Mouse (Mus musculus): ENCODE measurements around the gene 4930558K02Rik. TPM values are rescaled to one million over a fixed set of nuclear protein-coding genes. Genes with fewer than 3 reads are reported as not detected.

4930558K02Rik gene
- 0.11 TPM in 1 of 2 replicates, not detected in the other for polyA plus RNA-seq (2012)

DNA sequence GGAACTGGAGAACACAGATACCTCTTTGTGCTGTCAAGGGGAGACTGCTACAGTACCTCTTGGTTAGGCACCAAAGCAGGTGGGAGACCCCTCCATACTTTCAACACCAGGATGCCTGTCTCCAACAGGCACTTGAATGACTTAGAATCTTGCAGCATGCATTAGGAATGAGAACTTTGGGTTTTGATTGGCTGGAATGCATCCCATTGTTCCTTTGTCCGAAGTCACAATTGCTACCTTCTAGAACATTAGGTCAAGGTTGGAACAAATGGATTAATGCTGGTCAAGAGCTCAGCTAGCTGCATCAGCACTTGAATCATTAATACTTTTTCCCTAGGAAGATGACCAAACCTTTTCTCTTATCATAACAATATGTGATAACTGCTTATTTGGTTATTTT is at the start of gene 4930558K02Rik:
4930558K02Rik (minus strand) TSS at position 101 of the 400 bp plus-strand sequence.
- TF ChIP-seq GATA1 (IDR thresholded peaks at IDR 0.05; ENCODE audit: low read length) = no peak

DNA sequence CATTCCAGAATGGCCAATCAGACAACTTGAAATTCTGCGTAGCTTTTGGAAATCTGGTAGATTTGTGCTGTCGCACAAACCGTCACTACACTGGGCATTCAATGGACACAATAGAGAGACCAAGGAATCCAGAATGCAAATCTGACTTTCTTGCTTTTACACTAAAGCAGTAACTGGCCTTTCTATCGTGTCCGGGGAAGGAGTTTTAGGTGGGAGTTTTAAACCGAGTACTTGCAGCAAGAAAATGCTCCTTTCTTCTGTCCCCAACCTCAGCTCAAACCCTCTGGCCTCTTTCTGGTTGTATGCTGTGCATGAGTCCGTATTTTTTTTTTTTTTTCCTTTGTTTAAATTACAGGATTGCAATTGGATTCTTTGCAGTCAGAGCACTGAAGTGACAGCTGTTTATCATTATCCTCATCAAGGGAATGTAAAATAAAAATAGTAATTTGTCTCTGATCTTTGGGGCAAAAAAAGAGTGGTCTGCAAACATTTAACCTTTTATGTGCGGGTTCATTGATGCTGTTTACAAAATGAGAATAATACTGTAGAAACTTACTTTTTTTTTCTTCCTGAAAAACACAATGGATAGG is 44.3 kb upstream of the 4930558K02Rik start:
- TF ChIP-seq GATA1 (IDR thresholded peaks at IDR 0.05; ENCODE audit: low read length) = no peak

DNA sequence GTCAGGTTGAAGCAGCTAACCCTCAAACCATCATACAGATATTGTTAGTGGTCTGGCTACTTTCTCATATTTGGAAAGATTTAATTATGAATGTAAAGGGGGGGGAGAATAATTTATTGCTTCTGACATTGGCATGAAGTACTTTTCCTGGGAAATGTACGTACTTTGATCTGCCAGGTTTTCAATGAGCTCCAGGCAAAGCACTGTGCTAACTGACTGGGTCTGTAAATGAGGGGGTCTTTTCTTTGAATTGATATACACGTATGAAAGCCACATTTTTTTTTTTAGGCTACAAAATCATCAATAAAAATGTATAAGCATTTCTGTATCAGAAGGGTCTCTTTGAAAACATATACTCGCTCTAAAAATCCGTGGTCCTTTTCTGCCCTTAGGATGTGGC is 41.3 kb upstream of the 4930558K02Rik start:
- no peak for TF ChIP-seq GATA1 (IDR thresholded peaks at IDR 0.05; ENCODE audit: low read length)

DNA sequence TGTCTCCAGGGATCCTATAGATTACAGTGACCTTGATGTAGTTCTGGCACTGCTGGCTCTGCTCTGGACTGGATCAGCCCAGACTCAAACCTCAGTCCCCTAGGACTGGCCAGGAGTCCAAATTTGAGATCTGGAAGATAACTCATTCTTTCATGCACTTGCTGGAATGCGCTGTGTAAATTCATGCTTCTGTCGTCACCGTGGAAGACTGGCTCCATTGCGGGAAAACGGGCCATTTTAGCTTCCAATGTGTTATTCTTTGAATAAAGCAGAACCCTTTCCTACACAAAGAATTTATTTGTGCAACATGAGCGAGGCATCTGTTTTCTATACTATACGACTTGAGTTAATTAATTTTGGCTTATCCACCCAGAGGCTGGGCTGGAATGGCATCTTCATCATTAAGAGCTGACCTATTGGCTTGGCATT is 40.9 kb upstream of the 4930558K02Rik start:
- TF ChIP-seq GATA1 (IDR thresholded peaks at IDR 0.05; ENCODE audit: low read length) = no peak

DNA sequence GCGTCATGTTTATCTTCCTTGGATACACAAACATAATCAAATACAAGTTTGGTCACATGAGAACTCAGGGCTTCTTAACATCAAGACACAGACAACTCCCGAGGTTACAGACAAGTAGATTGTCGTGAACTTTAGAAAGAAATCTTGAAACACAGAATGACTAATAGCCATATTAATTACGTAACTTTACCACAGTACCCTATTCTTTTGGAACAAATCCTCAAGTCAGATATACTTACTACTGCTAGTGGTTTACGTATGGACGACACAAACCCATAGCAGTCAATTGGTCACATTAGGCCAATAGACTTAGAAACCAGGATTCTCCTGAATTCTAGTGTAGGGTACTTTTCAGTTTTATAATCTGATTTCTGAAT is 39.2 kb upstream of the 4930558K02Rik start:
- no peak for TF ChIP-seq GATA1 (IDR thresholded peaks at IDR 0.05; ENCODE audit: low read length)

DNA sequence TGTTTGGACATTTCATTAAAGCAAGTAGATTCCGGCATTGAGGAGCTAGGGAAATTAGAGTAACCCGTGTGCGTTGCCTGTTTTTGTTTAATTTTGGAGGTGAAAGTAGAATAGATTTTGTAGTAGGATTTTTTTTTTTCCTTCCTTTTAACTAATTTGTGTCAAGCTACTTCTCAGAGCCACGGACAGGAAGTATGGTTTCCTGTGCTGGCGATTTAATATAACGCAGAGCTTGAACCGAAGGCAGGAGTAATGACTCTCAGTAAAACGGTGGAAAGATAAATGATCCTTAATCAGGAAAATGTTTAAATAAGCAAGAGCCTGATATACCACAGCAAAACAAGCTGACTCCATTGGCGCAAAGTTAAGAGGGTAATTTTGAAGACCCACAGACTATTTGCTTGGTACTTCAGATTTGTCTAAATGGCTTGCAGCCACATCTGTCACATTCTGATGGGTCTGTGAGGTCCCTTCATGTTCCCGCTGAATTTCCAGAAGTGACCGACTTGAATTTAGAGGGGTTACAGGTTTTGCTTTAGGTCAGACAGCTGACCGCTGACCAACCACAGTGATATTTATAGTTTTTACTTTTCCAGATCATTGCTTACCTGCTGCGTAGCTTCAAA is 38.7 kb upstream of the 4930558K02Rik start:
- no peak for TF ChIP-seq GATA1 (IDR thresholded peaks at IDR 0.05; ENCODE audit: low read length)

DNA sequence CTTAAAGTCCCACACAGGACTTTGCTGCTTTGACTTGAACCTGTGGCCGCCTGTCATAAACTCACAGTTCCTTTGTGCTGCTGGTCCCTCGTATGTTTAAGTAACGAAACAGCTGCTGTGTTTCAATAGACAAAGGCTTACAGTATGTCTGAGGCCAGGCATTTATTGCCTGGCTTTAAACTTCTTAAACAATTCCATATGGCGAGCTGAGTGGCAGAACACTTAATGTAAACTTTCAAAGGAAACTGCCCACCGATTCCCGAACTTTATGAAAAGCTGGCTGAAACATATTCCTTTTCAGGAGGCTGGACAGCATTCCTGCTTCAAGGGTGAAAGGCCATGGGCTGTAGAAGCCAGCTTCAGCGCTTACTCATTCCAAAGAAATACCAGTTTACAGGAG is 37.5 kb upstream of the 4930558K02Rik start:
- no peak for TF ChIP-seq GATA1 (IDR thresholded peaks at IDR 0.05; ENCODE audit: low read length)

DNA sequence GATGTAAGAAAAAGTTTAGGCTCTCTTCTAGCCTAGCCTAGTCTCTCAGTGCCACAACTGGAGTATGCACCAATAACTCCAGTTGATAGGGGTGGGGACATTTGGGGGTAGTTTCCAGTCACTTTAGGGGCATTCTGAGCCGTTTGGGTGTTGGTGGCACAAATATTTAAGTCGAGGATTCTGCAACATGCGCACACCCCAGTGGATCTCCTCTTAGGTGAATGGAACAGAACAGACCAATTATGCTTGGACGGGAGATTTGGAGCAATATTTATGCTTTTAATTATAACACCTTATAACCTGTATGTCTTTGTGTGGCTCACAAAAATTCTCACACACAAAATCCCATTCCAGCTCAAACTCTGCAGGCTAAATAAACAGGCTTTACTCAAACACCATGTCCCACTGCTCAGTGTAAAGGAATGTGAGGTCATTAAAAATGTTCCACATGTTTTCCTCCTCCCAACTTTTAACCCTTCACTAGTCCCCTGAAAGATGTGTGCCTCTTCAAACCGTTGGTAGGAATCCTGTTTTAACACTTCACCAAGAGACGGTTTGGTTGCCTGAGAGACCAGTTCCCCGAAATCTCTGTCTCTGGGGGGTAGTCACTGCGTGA is 35.9 kb upstream of the 4930558K02Rik start:
- TF ChIP-seq GATA1 (IDR thresholded peaks at IDR 0.05; ENCODE audit: low read length) = no peak

DNA sequence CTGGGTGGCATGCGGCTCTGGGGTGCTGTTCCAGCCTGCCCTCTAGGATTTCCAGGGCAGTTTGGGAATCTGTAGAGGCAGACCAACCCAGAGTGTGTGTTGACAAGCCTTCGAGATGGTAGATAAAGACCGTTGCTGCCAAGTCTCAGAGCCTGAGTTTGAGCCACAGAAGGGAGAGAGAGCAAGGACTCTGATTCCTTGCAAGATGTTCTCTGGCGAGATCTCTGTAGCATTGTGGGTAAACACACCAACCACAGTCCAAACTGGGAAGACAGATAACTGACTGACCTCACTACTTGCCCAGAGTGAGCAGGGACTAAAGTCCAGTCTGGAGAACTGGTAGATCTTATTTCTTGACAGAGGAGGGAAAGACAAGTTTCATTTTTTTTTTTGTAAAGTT is 34.1 kb upstream of the 4930558K02Rik start:
- no peak for TF ChIP-seq GATA1 (IDR thresholded peaks at IDR 0.05; ENCODE audit: low read length)

DNA sequence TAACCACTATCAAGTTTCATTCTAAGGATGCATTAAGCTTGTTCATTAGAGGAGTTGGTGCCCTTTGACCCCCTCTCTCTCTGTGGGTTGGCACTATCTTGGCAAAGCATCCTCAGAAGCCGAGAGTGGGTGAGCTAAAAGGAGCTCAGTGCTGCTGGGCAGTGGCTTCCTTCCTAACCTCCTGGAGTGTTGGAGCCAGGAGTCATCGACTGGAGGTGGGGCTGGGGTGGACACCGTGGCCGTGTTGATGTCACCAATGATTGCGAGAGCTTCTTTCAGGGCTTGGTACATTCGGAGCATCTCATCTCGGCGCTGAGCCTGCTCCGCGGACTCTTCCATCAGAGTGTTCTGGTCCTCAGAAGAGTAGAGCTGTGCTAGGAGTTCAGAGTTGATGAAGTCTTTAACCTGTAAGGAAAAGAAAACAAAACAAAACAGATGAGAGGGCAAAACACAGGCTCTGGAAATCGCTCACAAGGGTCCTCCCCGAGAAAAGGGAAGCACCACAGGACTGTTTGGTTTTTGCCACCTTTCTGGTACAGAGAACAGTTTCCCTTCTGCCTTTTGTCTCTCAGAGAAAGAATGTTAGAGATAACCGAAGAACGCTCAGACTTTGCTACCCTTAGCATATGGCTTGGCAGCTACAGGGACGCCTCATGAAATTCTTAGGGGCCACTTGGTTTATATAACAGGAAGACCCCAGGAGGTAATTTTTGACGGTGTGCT is 32.2 kb upstream of the 4930558K02Rik start:
- no peak for TF ChIP-seq GATA1 (IDR thresholded peaks at IDR 0.05; ENCODE audit: low read length)

DNA sequence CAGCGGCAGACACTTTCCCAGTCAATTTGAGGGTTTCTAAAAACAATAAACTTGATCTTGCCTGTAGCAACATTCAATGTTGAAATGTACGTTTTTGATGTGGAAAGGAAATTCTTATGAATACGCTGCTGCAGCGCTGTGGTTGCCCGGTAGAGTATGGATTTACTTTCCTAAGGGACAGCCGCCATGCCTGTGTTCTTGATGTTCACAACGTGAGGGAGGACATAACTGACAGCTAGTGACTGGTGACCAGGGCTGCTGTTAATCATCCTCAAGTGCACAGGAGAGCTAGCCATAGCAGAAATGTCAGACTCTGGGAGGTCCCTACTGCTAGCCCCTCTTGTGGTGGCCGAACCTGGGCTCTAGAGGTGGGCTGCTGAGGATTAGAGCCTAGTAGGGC is 29.6 kb upstream of the 4930558K02Rik start:
- TF ChIP-seq GATA1 (IDR thresholded peaks at IDR 0.05; ENCODE audit: low read length) = no peak

DNA sequence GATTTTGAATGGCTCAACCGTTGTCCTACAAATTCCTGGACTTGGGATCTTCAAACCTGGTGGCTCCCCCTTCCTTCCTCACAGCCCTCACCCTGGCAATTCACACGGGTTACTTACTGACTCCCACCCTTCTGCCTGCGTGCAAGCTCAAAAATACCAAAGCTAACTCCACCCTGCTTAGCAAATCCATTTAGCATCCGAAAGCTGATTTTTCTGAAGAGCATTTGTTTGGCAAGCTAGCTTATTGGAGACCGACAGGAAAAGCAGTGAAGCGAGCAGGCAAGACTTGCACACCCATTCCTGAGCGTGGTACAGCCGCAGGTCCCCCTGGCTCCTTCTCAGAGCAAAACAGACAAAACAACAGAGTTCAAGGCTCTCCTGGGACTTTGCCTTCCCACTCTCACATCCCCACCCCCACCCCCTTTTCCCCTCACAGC is 29.2 kb upstream of the 4930558K02Rik start:
- no peak for TF ChIP-seq GATA1 (IDR thresholded peaks at IDR 0.05; ENCODE audit: low read length)

DNA sequence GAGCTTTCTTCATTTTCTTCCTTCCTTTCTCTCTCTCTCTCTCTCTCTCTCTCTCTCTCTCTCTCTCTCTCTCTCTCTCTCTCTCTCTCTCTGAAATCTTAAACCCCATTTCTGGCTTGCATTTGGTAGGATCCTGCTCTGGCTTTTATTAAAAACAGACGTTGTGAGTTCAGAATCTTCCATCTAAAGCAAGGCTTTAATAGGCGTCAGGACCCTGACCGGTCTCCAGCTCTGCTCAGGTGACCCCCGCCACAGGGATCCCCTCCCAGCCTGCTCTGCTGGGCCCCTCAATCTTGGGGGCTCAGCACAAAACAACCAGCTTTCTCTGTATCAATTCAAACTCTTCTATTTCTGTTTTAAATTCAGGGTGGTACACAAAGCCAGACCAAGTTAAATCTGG is 28.8 kb upstream of the 4930558K02Rik start:
- TF ChIP-seq GATA1 (IDR thresholded peaks at IDR 0.05; ENCODE audit: low read length) = no peak

DNA sequence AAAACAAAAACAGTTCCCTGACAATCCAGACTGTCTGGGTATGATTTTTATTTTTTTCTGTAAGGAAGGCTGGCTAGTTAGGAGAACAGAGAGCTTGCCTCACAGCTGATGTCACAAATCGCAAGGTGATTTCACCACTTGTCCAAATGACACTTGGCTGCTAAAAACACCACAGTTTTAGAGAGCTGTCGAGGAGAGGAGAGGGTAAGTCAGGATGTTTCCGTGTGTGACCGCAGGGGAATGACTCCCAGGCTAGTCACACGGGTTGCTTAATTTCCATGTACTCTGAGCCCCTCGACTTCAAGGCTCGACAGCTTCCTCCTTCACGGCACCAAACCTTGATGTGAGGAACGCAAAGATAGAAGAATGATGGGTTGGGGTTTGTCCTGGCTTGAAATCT is 26.7 kb upstream of the 4930558K02Rik start:
- no peak for TF ChIP-seq GATA1 (IDR thresholded peaks at IDR 0.05; ENCODE audit: low read length)

DNA sequence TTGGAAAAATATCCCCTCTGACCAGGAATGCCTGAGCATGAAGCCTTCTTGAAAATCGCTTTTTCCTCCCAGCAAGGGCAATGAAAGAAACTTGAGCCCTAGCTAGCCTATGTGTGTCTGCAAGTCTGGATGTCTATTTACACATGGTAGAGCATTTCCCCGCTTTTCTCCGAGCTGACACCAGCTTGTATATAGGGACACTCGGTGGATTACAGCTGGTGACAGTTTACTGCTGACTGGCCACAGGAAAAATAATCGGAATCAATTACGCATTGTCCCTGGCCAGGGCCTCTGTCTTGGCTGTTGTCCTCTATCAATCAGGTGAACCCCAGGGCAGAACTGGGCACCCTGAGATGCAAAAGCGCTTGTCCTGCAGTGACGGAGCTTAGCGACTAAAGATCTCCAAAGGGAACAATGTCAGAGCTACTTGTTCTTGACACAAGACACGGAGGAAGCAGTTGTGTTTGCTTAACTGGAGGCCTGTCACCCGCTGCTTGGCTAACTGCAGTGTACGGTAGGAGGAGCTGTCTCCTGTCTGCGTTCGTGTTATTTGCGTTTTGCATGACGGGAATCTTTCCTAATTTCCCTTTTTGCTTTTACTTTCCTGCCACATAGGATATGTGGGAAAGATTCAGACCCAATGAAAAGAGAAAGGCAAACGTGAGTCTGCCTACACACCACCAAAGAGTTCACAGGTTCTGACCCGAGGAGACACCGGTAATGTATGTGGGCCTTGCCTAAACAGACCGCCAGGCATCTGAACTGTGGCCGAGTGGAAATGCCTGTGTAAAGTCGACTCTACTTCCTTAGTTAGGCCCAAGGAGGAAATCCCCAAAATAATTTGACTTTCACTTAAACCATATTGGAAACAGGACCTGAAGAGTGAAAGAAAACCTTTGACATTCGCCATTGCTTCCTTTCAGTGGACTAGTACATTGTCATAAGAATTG is 25.7 kb upstream of the 4930558K02Rik start:
- TF ChIP-seq GATA1 (IDR thresholded peaks at IDR 0.05; ENCODE audit: low read length) = no peak
